Mouse (Mus musculus) left cerebral cortex, postnatal 4 days (tissue): ENCODE measurements around the gene Aph1a. TPM values are rescaled to one million over a fixed set of nuclear protein-coding genes. Genes with fewer than 3 reads are reported as not detected.
A peak's percentile ranks its signal among the peaks of the same experiment; 100 is the strongest.
"Not testable (repeated sequence)": the region's sequence is repeated elsewhere in the genome, so short reads cannot be mapped to it uniquely, and the experiment has no call there.

Experiments
- DNase-seq: peaks from one replicate; pipeline ENCODE4 v3.0.0-alpha.2; 2022
- intact Hi-C: fragments of 180-260 bp; cut with DNase I; formaldehyde crosslinking; loops from one replicate; pipeline ENCODE4 v1.15.1; 2025
- total RNA-seq, 2 experiments: library from RNA; stranded (reverse); gene quantifications; 2 replicates each; pipeline ENCODE4 v1.2.3; 2021

The Aph1a gene
- total RNA-seq, 2 experiments from 2014 or later = 91.1 to 101 TPM

DNA sequence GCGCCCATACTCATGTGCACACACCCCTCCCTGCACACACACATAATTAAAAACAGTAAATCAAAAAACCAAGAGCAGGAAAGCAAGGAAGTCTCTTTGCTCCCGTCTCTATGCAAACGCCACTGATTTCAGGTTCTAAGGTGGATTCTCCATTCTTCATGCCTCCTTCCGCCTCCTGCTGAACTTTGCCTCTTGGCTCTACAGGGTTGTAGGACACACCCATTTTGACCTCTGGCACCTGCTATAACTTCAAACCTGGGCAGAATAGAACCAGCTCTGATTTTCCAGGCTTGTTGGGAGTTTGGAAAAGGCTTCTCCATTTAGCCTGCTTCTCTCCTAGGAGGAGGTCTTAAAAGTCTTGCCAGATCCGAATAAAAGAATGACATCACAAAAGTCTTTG lies 9.4 kb upstream of the Aph1a start:
- intact Hi-C loops = no loop called here
- DNase-seq = no peak

DNA sequence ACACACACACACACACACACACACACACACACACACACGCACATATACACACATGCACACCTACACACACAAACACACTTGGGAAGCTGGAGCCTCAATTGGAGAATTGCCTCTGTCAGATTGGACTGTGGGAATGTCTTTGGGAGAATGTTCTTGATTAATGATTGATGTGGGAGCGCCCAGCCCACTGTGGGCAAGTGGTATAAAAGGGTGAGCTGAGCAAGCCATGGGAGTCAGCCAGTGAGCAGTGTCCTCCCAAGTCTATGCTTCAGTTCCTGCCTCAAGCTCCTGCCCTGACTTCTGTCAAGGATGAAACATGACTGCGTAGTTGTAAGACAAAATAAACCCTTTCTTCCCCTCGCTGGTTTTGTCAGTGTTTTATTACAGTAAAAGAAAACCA lies 6.2 kb upstream of the Aph1a start:
- DNase-seq = no peak
- intact Hi-C loops = no loop called here

DNA sequence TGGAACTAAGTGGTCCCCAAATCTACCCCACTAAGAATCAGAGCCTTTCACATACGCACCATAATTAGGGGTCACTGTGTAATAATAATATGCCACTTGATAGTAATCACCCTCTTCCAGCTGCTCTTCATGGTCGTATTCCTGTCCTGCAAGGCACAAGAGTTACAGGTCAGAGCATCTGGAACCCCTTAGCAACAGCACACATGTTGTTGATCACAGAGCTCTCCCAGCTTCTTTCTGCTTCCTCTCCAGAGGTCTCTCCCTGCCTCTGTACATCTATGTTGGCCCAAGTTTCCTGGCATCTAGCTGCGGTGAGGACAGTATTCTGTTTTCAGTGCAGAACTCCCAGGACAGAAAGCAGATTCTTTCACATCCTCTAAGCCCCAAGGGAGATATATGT lies 4.1 kb upstream of the Aph1a start:
- intact Hi-C loops = no loop called here
- no peak for DNase-seq

DNA sequence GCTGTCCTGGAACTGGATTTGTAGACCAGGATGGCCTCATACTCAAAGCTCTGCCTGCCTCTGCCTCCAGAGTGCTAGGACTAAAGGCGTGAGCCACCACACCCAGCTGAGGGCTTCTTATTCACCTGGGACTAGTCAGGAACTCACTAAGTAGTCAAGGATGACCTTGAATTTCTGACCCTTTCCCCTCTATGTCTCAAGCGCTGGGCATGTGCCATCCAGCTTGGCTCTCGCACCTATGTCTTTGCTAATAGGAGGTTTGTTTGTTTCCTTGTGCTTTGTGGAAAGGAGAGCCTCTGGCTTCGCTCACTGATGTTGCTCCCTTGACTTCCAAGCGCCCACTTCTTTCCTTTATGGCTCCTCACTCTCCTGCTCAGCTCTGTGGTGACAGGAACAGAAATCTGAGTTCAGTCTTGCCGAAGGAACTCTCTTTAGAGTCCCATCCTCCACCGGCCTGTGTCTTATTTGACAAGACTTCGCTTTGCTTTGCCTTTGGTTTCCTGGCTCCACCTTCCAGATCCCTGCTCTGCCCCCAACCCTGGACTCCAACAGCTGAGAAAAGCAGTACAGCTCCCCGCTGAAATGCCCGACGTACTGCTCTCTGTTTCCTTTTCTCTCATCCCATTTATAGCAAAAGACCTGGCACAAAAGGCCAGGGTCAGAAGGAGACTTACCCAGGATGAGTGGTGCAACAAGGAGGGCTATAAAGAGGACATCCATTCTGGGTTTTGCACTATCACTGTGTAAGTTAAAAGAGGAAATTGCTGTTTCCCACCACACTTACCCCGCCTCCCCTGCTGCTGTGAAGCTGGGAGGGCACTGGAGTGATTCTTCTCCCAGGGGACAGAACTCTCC lies 2.3 kb upstream of the Aph1a start, which contains the start of gene BC028528:
Gene BC028528 (minus strand): TSS at position 795 of the 855 bp plus-strand sequence.
- DNase-seq = no peak
- intact Hi-C loops = no loop called here

DNA sequence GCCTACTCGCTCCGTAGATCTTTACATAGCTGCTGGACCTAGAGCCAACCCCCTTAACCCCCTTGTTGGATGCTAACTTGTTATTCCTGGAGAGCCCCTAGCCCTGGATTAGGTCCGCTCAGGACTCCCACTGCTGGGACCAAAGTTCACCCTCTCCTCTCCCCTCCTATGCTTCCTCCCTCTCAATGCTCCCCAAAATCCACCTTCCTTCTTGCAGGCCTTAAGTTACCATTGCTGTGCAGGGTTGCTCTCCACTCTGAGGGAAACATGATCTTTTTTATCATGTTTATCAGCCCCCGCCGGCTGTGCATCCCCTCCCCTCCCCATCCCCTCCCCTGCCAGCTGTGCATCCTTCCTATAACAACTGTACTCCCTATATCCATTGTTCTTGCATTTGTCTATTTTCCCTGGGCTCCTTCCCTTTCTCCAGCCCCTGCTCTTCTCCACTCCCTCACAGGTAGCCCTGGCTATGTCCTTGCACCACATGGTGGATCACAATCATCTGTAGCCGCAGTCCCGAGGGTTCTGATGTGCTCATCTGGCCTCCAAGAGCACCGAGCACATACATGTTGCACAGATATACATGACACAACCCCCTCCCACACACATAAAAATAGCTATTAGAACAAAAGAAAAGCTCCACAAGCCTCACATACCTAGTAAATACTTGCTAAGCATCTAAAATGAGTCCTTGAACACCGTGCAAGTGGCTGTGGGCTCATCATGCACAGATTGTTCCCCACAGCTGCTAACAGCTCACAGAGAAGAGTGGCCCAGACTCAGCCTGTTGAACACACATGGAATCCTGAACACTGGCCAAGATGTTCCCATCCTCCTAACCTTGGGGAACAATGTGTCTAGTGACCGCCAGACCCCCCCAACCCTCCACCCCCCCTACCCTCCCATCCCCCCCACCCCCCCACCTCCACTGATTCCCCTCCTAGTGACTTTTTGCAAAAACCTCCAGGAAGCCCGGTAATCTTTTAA lies 1.4 kb upstream of the Aph1a start:
- no peak for DNase-seq
- intact Hi-C loops = no loop called here

DNA sequence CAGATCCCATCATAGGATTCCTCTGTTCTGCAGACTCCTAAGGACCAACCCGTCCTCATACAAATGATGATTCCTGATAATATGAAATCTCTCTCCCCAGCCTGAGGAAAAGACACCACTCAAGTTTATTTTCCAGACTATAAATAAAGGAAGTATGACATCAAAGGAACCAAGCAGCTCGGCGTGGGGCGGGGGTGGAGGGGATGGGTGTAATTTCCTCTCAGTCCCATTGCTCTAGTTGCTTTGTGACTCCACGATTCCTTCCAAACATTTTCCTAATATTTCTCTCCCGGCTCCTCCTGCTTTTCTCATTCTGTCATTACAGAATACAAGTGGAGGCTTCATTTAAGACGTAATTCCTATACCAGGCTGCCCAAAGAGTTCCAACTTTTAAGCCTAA lies 643 bp upstream of the Aph1a start:
- DNase-seq = no peak
- intact Hi-C loops = no loop called here

DNA sequence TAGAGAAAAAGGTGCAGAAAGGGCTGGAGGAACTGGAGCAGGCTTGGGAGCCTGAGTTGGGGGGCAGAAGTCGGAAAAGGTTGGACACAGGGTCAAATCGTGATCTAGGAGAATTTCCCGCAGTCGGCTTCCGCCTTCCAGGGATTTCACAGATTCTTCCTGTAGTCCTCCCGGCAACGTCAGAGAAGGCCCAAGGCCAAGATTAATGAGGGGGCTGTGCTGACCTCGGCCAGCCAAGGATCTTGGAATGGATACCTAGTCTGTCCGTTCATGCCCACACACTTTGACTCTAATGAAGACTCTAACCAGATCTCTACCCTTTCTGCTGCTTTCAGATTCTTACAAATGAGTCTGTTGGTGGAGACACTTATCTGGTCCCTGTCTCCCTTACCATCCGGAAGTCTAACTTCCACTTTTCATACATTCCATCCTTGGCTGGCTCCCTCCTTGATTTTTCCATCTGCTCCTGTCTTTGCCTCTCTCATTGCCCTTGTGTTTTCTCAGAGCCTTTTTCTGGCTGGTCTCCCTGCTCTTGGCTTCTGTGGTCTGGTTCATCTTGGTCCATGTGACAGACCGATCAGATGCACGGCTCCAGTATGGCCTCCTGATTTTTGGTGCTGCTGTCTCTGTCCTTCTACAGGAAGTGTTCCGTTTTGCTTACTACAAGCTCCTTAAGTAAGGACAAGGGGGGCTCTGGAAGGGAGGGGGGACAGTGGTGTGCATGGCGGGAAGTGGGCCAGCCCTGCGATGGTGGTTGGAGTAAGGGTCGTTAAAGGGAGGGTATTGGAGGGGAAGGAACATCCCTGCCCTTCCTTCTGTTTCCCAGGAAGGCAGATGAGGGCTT lies 770 bp downstream of the Aph1a start:
- peak; percentile 56 for DNase-seq
- intact Hi-C loops = no loop called here

DNA sequence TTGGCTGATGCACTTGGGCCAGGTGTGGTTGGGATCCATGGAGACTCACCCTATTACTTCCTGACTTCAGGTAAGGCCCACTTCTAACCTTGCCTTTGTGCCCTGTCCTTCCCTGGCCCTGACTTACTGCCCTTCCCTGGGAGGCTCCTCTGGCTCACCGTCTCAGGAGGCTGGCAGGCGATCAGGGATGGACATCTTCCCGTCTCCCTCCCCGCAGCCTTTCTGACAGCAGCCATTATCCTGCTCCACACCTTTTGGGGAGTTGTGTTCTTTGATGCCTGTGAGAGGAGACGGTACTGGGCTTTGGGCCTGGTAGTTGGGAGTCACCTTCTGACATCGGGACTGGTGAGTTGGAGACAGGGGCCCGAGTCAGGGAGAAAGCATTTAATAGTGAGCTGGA lies 1.7 kb downstream of the Aph1a start:
- DNase-seq, intact Hi-C loops: not testable (repeated sequence)

DNA sequence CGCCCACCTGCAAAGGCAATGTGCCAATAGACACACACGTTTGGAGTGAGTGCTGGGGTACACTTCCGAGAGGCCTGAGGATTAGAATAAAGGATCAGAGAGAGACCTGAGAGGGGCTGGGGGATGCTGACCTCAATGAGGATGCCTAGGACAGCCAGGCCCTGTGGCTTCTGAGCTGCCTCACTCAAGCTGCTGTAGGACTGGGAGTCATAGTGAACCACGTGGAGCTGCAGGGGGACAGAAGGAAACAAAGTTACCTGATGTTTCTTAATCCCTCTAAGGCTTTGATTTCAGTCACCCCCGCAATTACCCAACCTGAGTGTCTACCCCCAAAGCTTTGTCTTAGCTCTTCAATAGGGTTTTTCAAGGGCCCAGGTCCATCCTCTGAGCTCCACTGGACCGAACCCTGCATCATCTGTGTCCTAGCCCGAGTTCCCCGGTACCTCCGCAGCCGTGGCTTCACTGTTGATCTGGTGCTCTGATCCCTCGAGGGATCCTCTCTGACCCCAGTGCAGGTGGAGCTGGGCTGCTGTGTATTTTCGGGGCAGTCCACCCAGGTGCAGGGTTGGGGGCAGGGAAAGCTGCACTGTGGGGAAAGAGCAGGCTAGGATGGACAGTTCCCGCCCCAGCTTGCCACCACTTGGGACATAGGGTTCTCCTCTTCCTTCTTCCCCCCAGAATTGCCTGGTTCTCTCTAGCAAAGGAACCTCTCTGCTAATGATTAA lies 6.2 kb downstream of the Aph1a start:
- intact Hi-C loops = no loop called here
- no peak for DNase-seq

DNA sequence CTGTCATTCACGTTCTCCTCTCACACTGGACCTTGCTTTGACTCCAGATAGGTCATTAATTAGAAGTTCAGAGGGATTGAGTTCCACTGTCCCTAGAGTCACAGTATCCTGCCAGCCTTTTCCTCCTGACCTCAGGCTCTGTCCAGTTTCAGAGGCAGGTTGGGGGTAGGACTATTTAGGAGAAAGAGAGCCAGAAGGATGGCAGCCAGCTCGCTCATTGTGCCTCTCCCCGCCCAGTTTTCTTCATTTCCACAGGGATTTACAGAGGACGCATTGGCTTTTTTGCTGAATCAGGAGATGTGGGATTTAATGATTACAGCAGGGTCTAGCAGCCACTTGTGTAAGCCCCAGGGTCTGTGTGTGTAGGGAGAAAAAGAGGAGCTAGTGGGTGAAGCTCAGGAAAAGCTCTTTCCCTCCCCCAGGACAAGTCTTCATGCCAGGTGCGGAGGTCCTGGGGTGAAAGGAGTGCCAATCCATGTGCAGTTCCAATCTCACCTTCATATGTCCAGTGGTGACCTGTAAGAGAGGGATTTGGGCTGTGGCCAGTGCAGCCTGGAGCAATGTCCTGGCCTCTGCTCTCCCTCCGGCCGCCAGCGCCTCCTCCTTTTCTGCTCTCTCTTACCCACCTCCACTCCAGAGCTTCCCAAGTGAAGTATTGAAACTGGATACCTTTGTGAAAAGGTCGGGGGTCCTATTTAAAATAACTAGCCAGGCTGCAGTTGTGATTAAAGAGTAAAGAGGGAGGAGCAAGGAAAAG lies 8.0 kb downstream of the Aph1a start:
- intact Hi-C loops = no loop called here
- no peak for DNase-seq

DNA sequence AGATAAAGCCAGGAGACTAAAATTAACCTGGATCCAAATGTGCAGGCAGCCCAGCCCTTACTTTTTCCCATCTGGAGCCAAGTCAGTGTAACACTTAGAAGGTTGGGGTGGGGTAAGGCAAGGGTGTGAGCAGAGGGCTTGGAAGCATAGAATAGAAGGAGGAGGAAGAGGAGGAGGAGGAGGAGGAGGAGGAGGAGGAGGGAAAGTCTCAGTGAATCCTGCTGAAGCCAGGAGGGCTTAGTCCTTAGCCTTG lies 8.5 kb downstream of the Aph1a start:
- no peak for DNase-seq
- intact Hi-C loops = no loop called here

DNA sequence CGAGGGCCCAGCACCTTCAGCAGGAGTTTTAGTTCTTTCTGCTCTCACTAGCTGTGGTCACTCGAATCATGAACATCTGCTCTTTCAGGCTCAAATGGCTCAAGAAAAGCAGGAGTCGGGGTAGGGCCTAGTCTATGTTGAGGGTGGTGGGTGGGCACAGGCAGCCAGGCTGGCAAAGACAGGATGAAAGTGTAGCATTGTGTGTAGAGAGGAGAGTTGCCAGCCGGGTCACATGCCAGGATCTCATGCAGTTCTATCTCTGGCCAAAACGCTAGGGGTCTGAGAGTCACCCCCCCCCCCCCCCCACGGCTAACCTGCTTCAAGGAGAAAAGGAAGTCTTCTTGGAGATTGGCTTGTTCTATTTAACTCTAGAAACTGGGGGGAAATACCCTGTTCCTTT lies 8.9 kb downstream of the Aph1a start:
- DNase-seq = no peak

DNA sequence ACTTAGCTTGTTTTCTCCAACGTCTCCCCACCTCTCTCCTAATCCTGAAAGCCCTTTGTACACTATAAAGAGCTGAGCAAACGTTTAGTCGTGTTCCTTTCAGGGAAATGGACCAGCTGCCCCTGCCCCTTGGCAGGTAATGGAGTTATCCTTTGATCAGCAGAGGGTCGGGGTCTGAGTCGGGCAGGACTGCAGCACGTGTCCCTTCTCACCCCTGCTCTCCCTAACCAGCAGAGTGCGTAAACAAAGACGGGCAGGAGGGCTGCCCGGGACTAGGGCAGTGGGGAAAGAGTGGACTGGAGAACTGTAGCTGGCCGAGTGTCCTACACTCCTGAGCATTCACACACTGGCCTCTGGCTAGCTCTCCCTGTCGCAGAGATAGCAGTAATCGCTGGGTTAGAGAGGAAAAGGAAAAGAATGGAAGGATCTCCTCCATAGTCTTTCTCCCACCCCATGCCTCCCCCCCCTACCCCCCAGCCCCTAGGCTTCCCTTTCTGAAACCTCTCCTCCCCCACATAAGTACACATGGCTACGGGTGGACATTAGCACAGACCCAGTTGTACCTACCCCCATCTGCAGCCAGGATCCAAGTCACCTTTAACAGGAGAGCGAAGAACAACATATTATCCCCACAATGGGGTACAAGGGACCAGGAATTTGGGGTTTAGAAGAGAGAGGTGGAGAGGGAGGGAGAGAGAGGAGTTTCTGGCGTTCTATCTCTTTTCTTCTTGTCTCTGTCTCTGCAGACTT lies 10.2 kb downstream of the Aph1a start:
- no peak for DNase-seq
- intact Hi-C loops = no loop called here

More for the DNA sequence above, 8.9 kb downstream of the Aph1a start:
- intact Hi-C loops = no loop called here

DNA sequence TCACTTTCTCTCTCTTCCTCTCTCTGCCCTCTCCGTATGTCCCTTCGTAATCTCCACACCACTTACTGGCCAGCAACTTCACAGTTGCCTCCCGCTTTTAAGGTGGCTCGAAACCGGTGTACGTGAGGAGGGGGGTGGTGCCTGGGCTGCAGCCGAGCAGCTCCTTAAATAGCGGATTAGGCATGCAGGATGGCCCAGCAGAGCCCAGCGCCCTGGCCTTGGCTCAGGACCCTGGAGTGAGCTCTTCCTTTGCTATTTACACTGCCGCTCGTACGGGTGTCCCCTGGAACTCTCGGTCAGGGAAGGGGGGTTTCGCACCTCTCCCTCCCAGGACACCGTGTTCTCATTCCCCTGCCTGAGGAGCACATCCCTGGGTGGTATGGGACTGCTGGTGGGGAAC lies 10.8 kb downstream of the Aph1a start, which contains the start of gene Car14:
Gene Car14 (minus strand): TSS at position 124 of the 400 bp plus-strand sequence.
- no peak for DNase-seq
- intact Hi-C loops = no loop called here

DNA sequence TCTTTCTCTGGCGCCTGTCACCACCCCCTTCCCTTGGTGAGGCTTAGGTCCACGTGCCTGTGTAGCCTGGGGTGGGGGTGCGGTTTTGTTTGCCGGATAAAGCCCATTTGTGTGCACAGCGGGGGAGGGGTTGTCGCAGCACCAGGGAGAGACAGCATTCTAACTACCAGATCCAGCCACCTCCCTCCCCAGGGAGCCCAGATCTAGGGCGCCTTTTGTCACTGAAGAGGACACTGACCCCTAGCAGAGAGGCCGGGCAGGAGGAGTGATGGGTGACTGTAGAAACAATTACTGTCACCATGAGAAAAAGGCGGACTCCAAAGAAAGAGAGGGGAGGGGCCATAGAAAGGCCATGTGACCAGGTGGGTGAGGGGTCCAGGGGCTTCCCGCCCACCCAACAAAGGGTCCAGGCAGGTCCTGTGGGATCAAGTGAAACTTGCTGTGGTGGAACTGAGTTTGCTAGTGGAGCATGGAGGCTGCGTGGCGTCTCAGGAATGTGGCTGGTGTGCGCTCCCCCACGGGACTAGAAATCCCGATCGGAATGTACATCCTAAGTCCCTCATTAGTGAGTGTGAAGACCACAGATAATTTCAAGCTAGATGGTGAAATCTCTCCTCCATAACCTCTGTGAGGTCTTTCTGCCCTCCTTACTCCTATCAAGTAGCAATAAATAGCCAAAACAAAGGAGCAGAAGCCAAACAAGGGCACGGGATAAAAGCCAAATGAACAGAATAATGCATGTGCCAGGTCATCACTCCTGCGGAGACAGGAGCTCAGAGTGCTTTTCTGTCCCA lies 11.6 kb downstream of the Aph1a start:
- intact Hi-C loops = no loop called here
- peak; percentile 43 for DNase-seq

DNA sequence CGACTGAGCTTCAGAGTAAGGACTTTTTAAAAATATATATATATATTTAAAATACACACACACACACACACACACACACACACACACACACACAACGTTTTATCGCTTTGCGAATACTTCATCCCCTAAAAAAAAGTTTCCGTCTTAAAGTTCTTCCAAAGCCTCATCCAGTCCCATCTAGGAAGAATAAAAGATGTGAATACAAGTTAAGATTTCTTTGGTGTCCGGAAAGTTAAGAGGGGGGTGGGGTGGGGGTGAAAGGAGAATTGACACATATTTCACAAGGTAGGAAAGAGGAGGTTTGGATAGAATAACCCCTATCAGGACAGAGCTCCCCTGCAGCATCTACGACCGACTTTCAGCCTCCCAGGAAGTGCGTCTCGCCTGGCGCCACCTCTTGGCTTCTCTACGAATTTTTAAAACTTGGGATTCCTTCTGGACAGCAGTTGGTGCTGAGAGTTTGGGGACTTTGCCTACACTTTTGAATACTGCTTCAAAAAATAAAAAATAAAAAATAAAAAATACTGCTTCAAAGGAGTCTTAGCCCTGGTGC lies 12.2 kb downstream of the Aph1a start:
- intact Hi-C loops = no loop called here
- DNase-seq = peak; percentile 47

DNA sequence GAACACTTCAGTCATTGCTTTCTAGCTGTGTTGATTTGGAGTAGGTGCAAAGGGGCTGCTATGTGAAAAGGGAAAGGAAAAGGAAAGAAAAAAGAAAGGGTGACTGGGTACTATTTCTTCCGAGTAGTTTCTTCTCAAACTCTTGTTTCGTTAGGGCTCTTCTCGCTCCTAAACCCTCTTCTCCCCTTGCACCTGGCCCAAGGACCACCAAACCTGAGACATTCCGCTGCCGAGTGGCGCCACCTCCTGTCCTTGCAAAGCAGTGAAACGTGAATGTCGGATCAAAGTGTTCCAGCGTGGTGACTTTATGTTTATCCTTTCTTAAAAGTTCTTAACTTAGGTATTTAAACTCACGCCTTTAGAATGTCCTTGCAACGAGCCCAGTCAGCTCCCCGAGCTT lies 13.1 kb downstream of the Aph1a start:
- intact Hi-C loops = loop anchor here (1.0 kb wide), 1 partner anchor 25 kb away; the partner anchor contains the start of gene Ciart
- peak; percentile 46 for DNase-seq
